Mouse (Mus musculus) midbrain, embryonic 13.5 days (tissue): ENCODE data around the gene Cdcp1. TPM values are rescaled to one million over a fixed set of nuclear protein-coding genes. Genes with fewer than 3 reads are reported as not detected.
A peak's percentile ranks its signal among the peaks of the same experiment; 100 is the strongest.

Experiments
- ATAC-seq: fragments of 200-750 bp; cut with Nextera tagmentation; 2 replicates; pipeline ENCODE4 v1.8.0; 2017; ENCODE audit warnings: mild to moderate bottlenecking, moderate TSS enrichment, moderate library complexity
- H3K27ac ChIP-seq: fragments of 300-500 bp; sonication (generic); 2 replicates; pipeline ENCODE4 v1.5.1; 2015; ENCODE audit warnings: inconsistent platforms, mild to moderate bottlenecking, moderate library complexity
- H3K27me3 ChIP-seq: fragments of 300-500 bp; sonication (generic); 2 replicates; pipeline ENCODE4 v1.6.1; 2015; ENCODE audit warnings: mild to moderate bottlenecking, inconsistent platforms
- H3K36me3 ChIP-seq: fragments of 300-500 bp; sonication (generic); 2 replicates; pipeline ENCODE4 v1.6.1; 2015; ENCODE audit warnings: mild to moderate bottlenecking, inconsistent platforms
- H3K4me1 ChIP-seq: fragments of 300-500 bp; sonication (generic); replicated peaks from 2 replicates; pipeline ENCODE4 v1.6.1; 2015; ENCODE audit warnings: inconsistent platforms
- H3K4me2 ChIP-seq: fragments of 300-500 bp; sonication (generic); replicated peaks from 2 replicates; pipeline ENCODE4 v1.6.1; 2015; ENCODE audit warnings: moderate library complexity, mild to moderate bottlenecking, inconsistent platforms
- H3K4me3 ChIP-seq: fragments of 300-500 bp; sonication (generic); replicated peaks from 2 replicates; pipeline ENCODE4 v1.5.1; 2015; ENCODE audit warnings: mild to moderate bottlenecking, inconsistent platforms
- H3K9ac ChIP-seq: fragments of 300-500 bp; sonication (generic); replicated peaks from 2 replicates; pipeline ENCODE4 v1.6.1; 2015; ENCODE audit warnings: mild to moderate bottlenecking, inconsistent platforms
- H3K9me3 ChIP-seq: fragments of 300-500 bp; sonication (generic); 2 replicates; pipeline ENCODE4 v1.6.1; 2016; ENCODE audit warnings: mild to moderate bottlenecking, inconsistent platforms
- WGBS: fragments of 180-500 bp; shearing (Covaris S2); methylation state at CpG from one replicate; pipeline ENCODE4 v1.1.7; 2015; 5-methylcytosine and 5-hydroxymethylcytosine counted together
- polyA plus RNA-seq: library from polyadenylated mRNA; unstranded; fragments of >200 nt; fragmentation: Nextera tagmentation; extraction: Ambion mirVana; gene quantifications from 2 replicates; pipeline ENCODE4 v1.2.1, GENCODE M21; 2015

Gene Cdcp1
- polyA plus RNA-seq, 1 experiment from 2014 or later, result 0.04 TPM

GRCm38 (mm10) chr9:123162985-123163694, 52.7 kb downstream of the Cdcp1 start:
- WGBS, result 88% methylated on average over 4 of the region's 4 CpGs
- ATAC-seq, result 0 out of 2 replicates have a peak, but pooled peaks have one; percentile 24
- no peak overlapping the region for H3K27ac ChIP-seq

GRCm38 (mm10) chr9:123161792-123162191, 54.0 kb downstream of the Cdcp1 start:
- Histone ChIP-seq H3K36me3 (no peaks in the 10 kb centered on the region), H3K9me3 (no peaks in the 10 kb centered on the region), H3K9ac (no peak overlapping the region), H3K27ac (no peak overlapping the region), H3K4me3 (no peak overlapping the region), H3K4me2 (no peak overlapping the region), H3K4me1 (no peaks in the 10 kb centered on the region), H3K27me3 (no peaks in the 10 kb centered on the region)
- ATAC-seq, result no peak
- 77% methylated on average over 2 of the region's 2 CpGs for WGBS

More at GRCm38 (mm10) chr9:123162985-123163694, 52.7 kb downstream of the Cdcp1 start:
- Histone ChIP-seq H3K9me3 (no peaks in the 10 kb centered on the region), H3K4me3 (no peak overlapping the region), H3K4me1 (no peaks in the 10 kb centered on the region), H3K36me3 (no peaks in the 10 kb centered on the region), H3K9ac (no peak overlapping the region), H3K27me3 (no peaks in the 10 kb centered on the region), H3K4me2 (no peak overlapping the region)

GRCm38 (mm10) chr9:123159330-123159729, 56.5 kb downstream of the Cdcp1 start:
- no peaks in the 10 kb centered on the region for H3K36me3 ChIP-seq
- H3K27me3 ChIP-seq, result 0 out of 2 replicates have a peak, but pooled peaks cover 6% of the 10 kb centered on the region
- no peak overlapping the region for H3K4me2 ChIP-seq
- H3K27ac ChIP-seq, result no peak overlapping the region
- H3K9me3 ChIP-seq, result no peaks in the 10 kb centered on the region
- WGBS, result 64% methylated on average over 7 of the region's 7 CpGs
- no peak overlapping the region for H3K9ac ChIP-seq
- ATAC-seq, result no peak
- no peaks in the 10 kb centered on the region for H3K4me1 ChIP-seq
- no peak overlapping the region for H3K4me3 ChIP-seq

- 61% methylated on average over 8 of the region's 8 CpGs for WGBS
- Histone ChIP-seq H3K27ac (no peak overlapping the region), H3K9ac (no peak overlapping the region), H3K4me1 (no peaks in the 10 kb centered on the region), H3K36me3 (no peaks in the 10 kb centered on the region), H3K4me3 (no peak overlapping the region), H3K9me3 (no peaks in the 10 kb centered on the region), H3K4me2 (no peak overlapping the region), H3K27me3 (0 out of 2 replicates have a peak, but pooled peaks cover 6% of the 10 kb centered on the region)
- ATAC-seq, result no peak
Measured at GRCm38 (mm10) chr9:123158125-123158836, 57.6 kb downstream of the Cdcp1 start.

- no peak for ATAC-seq
- Histone ChIP-seq H3K27me3 (0 out of 2 replicates have a peak, but pooled peaks cover 6% of the 10 kb centered on the region), H3K27ac (no peak overlapping the region), H3K4me3 (no peak overlapping the region), H3K9ac (no peak overlapping the region), H3K4me2 (no peak overlapping the region), H3K4me1 (no peaks in the 10 kb centered on the region), H3K36me3 (no peaks in the 10 kb centered on the region), H3K9me3 (no peaks in the 10 kb centered on the region)
Measured at GRCm38 (mm10) chr9:123157699-123158098, 58.1 kb downstream of the Cdcp1 start.

- H3K36me3 ChIP-seq, result no peaks in the 10 kb centered on the region
- no peak overlapping the region for H3K27ac ChIP-seq
- no peak overlapping the region for H3K9ac ChIP-seq
- no peaks in the 10 kb centered on the region for H3K9me3 ChIP-seq
- 0 out of 2 replicates have a peak, but pooled peaks cover 6% of the 10 kb centered on the region for H3K27me3 ChIP-seq
- peak overlapping the region; percentile 33; the same call in 1 of the 2 replicates for H3K4me2 ChIP-seq
- no peaks in the 10 kb centered on the region for H3K4me1 ChIP-seq
- peak; percentile 70 for ATAC-seq
- 21% methylated on average over 29 of the region's 30 CpGs for WGBS
- peak overlapping the region; percentile 16; the same call in 1 of the 2 replicates for H3K4me3 ChIP-seq
Measured at GRCm38 (mm10) chr9:123156910-123157361, 58.9 kb downstream of the Cdcp1 start.

GRCm38 (mm10) chr9:123153121-123153520, 62.7 kb downstream of the Cdcp1 start:
- Histone ChIP-seq H3K4me2 (no peak overlapping the region), H3K27me3 (0 out of 2 replicates have a peak, but pooled peaks cover 6% of the 10 kb centered on the region), H3K36me3 (no peaks in the 10 kb centered on the region), H3K9me3 (no peaks in the 10 kb centered on the region), H3K9ac (no peak overlapping the region), H3K4me3 (no peak overlapping the region), H3K27ac (no peak overlapping the region), H3K4me1 (no peaks in the 10 kb centered on the region)
- WGBS, result 92% methylated on average over 2 of the region's 2 CpGs
- no peak for ATAC-seq

- Histone ChIP-seq H3K36me3 (no peaks in the 10 kb centered on the region), H3K27me3 (0 out of 2 replicates have a peak, but pooled peaks cover 6% of the 10 kb centered on the region), H3K4me2 (no peak overlapping the region), H3K27ac (no peak overlapping the region), H3K4me3 (no peak overlapping the region), H3K9me3 (no peaks in the 10 kb centered on the region), H3K9ac (no peak overlapping the region), H3K4me1 (no peaks in the 10 kb centered on the region)
- WGBS, result 79% methylated on average over 3 of the region's 3 CpGs
- no peak for ATAC-seq
Measured at GRCm38 (mm10) chr9:123152026-123152425, 63.8 kb downstream of the Cdcp1 start.

GRCm38 (mm10) chr9:123151561-123151960, 64.3 kb downstream of the Cdcp1 start:
- 67% methylated on average over 1 of the region's 1 CpGs for WGBS
- ATAC-seq, result no peak
- no peak overlapping the region for H3K4me2 ChIP-seq
- H3K27ac ChIP-seq, result no peak overlapping the region
- H3K9ac ChIP-seq, result no peak overlapping the region
- H3K27me3 ChIP-seq, result 0 out of 2 replicates have a peak, but pooled peaks cover 5% of the 10 kb centered on the region
- no peak overlapping the region for H3K4me3 ChIP-seq
- no peaks in the 10 kb centered on the region for H3K36me3 ChIP-seq
- no peaks in the 10 kb centered on the region for H3K9me3 ChIP-seq
- H3K4me1 ChIP-seq, result no peaks in the 10 kb centered on the region

GRCm38 (mm10) chr9:123150241-123151020, 65.4 kb downstream of the Cdcp1 start, which contains the start of gene Clec3b:
Clec3b (plus strand) TSS chr9:123150946.
- H3K9me3 ChIP-seq, result no peaks in the 10 kb centered on the region; the same call in 1 of the 2 replicates
- no peak for ATAC-seq
- H3K9ac ChIP-seq, result no peak within 1 kb of the TSS; the same call in 1 of the 2 replicates
- H3K27ac ChIP-seq, result no peak within 1 kb of the TSS
- H3K4me2 ChIP-seq, result no peak within 1 kb of the TSS
- WGBS, result 83% methylated on average over 5 of the region's 5 CpGs
- no peaks in the 10 kb centered on the region for H3K4me1 ChIP-seq
- H3K27me3 ChIP-seq, result no peaks in the 10 kb centered on the region
- peaks cover 6% of the 10 kb centered on the region; the same call in 1 of the 2 replicates for H3K36me3 ChIP-seq
- no peak within 1 kb of the TSS for H3K4me3 ChIP-seq

- Histone ChIP-seq H3K4me2 (no peak overlapping the region), H3K27ac (no peak overlapping the region), H3K4me3 (no peak overlapping the region), H3K9me3 (peaks cover 5% of the 10 kb centered on the region), H3K4me1 (no peaks in the 10 kb centered on the region), H3K36me3 (peaks cover 18% of the 10 kb centered on the region), H3K9ac (no peak overlapping the region), H3K27me3 (no peaks in the 10 kb centered on the region)
- no peak for ATAC-seq
- WGBS, result 86% methylated on average over 5 of the region's 5 CpGs
Measured at GRCm38 (mm10) chr9:123148430-123148829, 67.4 kb downstream of the Cdcp1 start.
